Mouse (Mus musculus) embryonic fibroblast, embryonic 13.5 days (primary cell): Measurements from ENCODE around the gene Lsmem1.

Experiments
- CTCF ChIP-seq: IDR thresholded peaks from 2 replicates; pipeline ENCODE4 v1.5.1; 2011; ENCODE audit warnings: mild to moderate bottlenecking, control low read depth, low read length, moderate library complexity, borderline replicate concordance; ENCODE audit not compliant: insufficient read depth
- POLR2A ChIP-seq: IDR thresholded peaks from 2 replicates; pipeline ENCODE4 v1.6.1; 2011; ENCODE audit warnings: low read depth, mild to moderate bottlenecking, control low read depth, low read length, moderate library complexity

- TF ChIP-seq POLR2A (no peak), CTCF (no peak)
Observed at GRCm38 (mm10) chr12:40147319-40147718, 52.0 kb downstream of the Lsmem1 start.
